Mouse (Mus musculus): ENCODE results near the gene Npepl1.

DNA sequence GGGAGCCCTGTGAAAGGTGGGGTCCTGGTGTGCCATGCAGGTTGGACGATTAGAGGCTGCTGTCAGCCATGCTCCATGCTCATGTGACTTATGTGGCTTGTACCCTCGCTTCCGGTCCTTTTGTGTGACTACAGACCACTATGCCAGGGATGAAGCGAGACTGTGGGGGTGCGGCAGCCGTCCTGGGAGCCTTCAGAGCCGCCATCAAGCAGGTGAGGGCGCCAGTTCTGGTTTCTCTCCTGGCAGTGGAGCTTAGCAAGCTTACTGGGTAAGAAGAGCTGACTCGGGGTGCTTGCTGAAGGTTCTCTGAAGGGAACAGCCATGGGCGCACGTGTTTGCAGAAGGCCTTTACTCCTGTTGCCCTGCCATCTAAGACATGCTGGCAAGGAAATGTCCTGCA, 9.1 kb downstream of the Npepl1 start:
- no peak for TF ChIP-seq POLR2A (IDR thresholded peaks at IDR 0.05; ENCODE audit: control insufficient read depth in 1 of 2, insufficient read depth in 1 of 2, low read depth in 1 of 2, low read length in 2 of 2, poor library complexity in 1 of 2)
- no peak for TF ChIP-seq ELF1 (IDR thresholded peaks at IDR 0.05; ENCODE audit: low read depth, low read length)
- no peak for TF ChIP-seq ZNF384 (IDR thresholded peaks at IDR 0.05; ENCODE audit: low read depth, low read length)
